Mouse (Mus musculus): ENCODE results near the gene Gm10563. TPM values are rescaled to one million over a fixed set of nuclear protein-coding genes. Genes with fewer than 3 reads are reported as not detected.

The Gm10563 gene
- polyA plus RNA-seq, 1 experiment from 2014 or later = not detected

DNA sequence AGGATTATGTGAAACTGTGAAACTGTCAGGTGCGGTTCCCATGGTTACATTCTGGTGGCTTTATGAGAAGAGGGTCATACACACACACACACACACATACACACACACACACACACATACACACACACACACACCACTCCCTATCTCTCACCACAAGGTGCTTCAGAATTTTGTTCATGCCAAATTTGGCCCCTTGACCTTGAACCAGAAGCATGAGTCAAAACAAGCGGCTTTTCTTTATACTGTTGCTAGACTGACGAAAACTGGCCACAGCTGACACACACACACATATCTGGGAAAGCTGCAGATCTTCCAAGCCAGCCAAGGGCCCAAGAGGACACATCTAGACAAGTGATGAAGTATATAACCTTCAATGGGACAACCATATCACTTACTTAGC, 49.4 kb downstream of the Gm10563 start:
- Histone ChIP-seq H3K9me3 (ENCODE audit: control insufficient read depth, low read length) (no peaks in the 10 kb centered on the region), H3K27me3 (replicated peaks; ENCODE audit: control insufficient read depth, insufficient read depth, low read length) (no peaks in the 10 kb centered on the region), H3K27ac (replicated peaks; ENCODE audit: low read depth, low read length) (no peak overlapping the region), H3K4me1 (ENCODE audit: control insufficient read depth, insufficient read depth, low read length) (0 out of 2 replicates have a peak, but pooled peaks cover 4% of the 10 kb centered on the region), H3K36me3 (ENCODE audit: control insufficient read depth, insufficient read depth, low read length) (0 out of 2 replicates have a peak, but pooled peaks cover 4% of the 10 kb centered on the region), H3K4me3 (ENCODE audit: low read depth, low read length) (no peak overlapping the region), H3K9ac (ENCODE audit: low read depth, low read length) (no peak overlapping the region), H3K4me2 (ENCODE audit: low read depth, low read length) (no peak overlapping the region)
- ATAC-seq (ENCODE audit: low read depth) (no peak), DNase-seq (ENCODE audit: low spot score) (no peak)
- 77% methylated on average over 3 of the region's 3 CpGs for WGBS

DNA sequence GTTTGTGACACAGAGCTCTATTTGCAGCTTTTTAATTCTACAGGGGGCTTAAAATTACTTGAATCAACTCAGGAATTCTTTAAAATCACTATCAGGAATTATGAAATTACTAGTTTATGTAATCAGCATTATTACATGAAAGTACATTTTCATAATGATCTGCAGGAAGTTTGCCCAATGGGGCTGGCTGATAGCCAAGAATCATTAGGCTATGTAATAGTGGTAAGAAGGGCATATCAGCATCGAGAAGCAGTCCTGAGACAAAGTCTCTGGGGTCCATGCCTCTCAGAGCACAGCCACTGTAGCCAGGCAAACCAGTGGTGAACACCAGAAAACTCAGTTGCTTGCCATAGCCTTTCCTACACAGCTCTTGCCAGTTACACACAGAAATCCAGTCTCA, 51.4 kb downstream of the Gm10563 start:
- Histone ChIP-seq H3K4me3 (ENCODE audit: low read depth, low read length) (no peak overlapping the region), H3K9me3 (ENCODE audit: control insufficient read depth, low read length) (no peaks in the 10 kb centered on the region), H3K36me3 (ENCODE audit: control insufficient read depth, insufficient read depth, low read length) (peaks cover 23% of the 10 kb centered on the region), H3K27me3 (replicated peaks; ENCODE audit: control insufficient read depth, insufficient read depth, low read length) (no peaks in the 10 kb centered on the region), H3K4me2 (ENCODE audit: low read depth, low read length) (no peak overlapping the region), H3K4me1 (ENCODE audit: control insufficient read depth, insufficient read depth, low read length) (no peaks in the 10 kb centered on the region), H3K9ac (ENCODE audit: low read depth, low read length) (no peak overlapping the region), H3K27ac (replicated peaks; ENCODE audit: low read depth, low read length) (no peak overlapping the region)
- no peak for ATAC-seq (ENCODE audit: low read depth)
- 40% methylated on average over 1 of the region's 1 CpGs for WGBS
- DNase-seq (ENCODE audit: low spot score) = no peak

DNA sequence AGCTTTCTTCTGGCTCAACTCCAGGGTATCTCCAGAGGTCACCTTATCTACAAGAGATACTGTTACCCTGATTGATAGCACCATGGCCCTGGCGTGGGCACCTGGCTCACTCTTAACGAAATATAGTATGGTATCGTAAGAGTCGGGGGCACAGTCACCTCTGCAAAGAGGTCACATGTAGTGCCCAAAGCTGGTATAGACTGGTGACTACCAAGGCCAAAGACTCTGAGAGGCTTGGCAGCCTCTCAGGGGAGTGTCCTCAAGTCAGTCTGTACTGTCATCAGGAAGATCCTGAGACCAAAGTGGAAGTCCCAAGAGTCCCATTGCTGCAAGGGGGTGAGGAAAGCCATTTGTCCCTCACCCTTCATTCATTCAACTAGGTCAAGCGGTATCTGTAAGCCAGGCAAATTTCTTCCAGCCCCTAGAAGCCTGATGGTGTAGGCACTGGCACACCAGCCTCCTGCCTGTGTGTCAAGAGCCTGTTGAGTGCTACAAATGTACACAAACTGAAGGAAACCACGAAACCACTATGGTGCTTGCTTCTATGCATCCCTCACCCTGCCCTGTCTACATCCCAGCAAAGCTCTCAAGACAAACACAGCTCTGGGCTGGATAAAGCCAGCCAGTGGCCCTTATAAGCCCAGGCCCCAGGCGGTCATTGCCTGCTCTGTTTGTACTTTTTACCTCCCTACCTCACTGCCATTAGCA, 54.0 kb downstream of the Gm10563 start:
- H3K27me3 ChIP-seq (replicated peaks; ENCODE audit: control insufficient read depth, insufficient read depth, low read length) = no peaks in the 10 kb centered on the region
- H3K4me3 ChIP-seq (ENCODE audit: low read depth, low read length) = no peak overlapping the region
- H3K4me1 ChIP-seq (ENCODE audit: control insufficient read depth, insufficient read depth, low read length) = no peaks in the 10 kb centered on the region
- H3K36me3 ChIP-seq (ENCODE audit: control insufficient read depth, insufficient read depth, low read length) = peaks cover 49% of the 10 kb centered on the region
- 83% methylated on average over 7 of the region's 7 CpGs for whole genome bisulfite sequencing
- no peaks in the 10 kb centered on the region for H3K9me3 ChIP-seq (ENCODE audit: control insufficient read depth, low read length)
- H3K27ac ChIP-seq (replicated peaks; ENCODE audit: low read depth, low read length) = no peak overlapping the region
- DNase-seq (ENCODE audit: low spot score) (no peak), ATAC-seq (ENCODE audit: low read depth) (no peak)
- H3K4me2 ChIP-seq (ENCODE audit: low read depth, low read length) = no peak overlapping the region
- no peak overlapping the region for H3K9ac ChIP-seq (ENCODE audit: low read depth, low read length)

DNA sequence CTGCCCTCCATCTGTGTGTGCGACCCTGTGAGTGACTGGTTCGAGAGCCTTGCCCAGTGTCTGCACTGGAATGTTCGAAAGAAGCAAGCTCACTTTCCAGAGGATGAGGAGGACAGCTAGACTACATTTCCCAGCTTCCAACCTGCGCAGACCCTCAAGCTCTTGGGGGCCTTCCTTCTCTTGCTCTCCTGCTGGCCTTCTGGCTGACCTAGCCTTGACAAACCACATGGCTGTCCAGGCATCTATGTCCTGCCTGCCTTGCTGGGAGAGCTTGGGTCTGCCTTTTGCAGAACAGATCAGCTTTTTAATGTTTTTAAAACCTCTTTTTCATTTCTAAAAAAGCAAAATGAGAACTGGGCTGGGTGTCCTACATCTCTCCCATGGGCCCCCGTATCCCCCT, 55.9 kb downstream of the Gm10563 start:
- ATAC-seq (ENCODE audit: low read depth) (no peak), DNase-seq (ENCODE audit: low spot score) (no peak)
- H3K36me3 ChIP-seq (ENCODE audit: control insufficient read depth, insufficient read depth, low read length) = peaks cover 67% of the 10 kb centered on the region
- no peak overlapping the region for H3K4me2 ChIP-seq (ENCODE audit: low read depth, low read length)
- no peaks in the 10 kb centered on the region for H3K9me3 ChIP-seq (ENCODE audit: control insufficient read depth, low read length)
- 97% methylated on average over 5 of the region's 5 CpGs for WGBS
- H3K27ac ChIP-seq (replicated peaks; ENCODE audit: low read depth, low read length) = no peak overlapping the region
- H3K27me3 ChIP-seq (replicated peaks; ENCODE audit: control insufficient read depth, insufficient read depth, low read length) = no peaks in the 10 kb centered on the region
- no peak overlapping the region for H3K4me3 ChIP-seq (ENCODE audit: low read depth, low read length)
- no peaks in the 10 kb centered on the region for H3K4me1 ChIP-seq (ENCODE audit: control insufficient read depth, insufficient read depth, low read length)
- H3K9ac ChIP-seq (ENCODE audit: low read depth, low read length) = no peak overlapping the region

DNA sequence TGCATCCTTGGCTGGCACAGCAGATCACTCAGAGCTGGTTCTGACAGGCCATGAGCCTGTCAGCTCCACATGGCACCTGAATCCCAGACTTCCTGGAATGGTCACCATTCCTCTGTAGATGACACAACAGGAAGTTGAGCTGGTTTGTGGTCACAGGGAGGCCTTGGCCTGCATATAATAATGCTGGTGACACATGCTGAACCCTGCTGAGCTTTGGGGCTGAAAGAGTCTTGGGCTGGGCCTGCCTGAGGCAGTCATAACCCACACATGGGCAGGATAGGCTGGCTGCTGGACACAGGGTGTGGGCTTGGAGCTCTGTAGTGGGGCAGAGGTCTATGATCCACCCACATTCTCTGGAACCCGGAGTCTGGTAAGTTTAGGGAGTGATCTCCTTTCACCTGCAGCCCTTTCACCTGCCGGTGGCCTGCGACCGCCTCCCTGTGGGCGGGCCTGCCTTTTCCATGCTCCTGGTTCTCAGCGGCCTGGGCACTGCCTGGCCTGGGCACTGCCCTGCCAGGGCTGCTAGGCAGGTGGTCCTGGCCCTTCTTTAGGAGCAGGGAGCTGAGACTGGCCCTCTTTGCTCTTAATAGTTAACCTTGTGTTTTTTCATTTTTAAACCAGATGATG, 62.8 kb downstream of the Gm10563 start:
- peaks cover 75% of the 10 kb centered on the region for H3K36me3 ChIP-seq (ENCODE audit: control insufficient read depth, insufficient read depth, low read length)

DNA sequence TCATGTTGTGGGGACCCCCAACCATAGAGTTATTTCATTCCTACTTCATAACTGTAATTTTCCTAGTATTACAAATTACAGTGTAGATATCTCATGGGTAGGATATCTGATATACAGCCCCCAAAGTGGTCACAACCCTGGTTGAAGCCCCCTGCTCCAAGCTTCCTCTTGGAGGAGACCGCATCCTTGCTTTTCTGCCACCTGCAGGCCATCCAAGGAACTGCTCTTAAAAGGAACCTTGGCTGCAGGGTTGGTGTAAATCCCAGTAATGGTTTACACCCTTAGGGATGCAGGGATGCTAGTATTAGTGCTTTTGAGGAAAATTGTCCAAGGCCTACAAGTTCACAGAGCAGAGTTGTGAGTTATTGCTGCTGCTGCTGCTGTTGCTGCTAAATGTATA, 64.8 kb downstream of the Gm10563 start:
- H3K27ac ChIP-seq (replicated peaks; ENCODE audit: low read depth, low read length) = no peak overlapping the region
- ATAC-seq (ENCODE audit: low read depth) = no peak
- H3K4me3 ChIP-seq (ENCODE audit: low read depth, low read length) = no peak overlapping the region
- no peak for DNase-seq (ENCODE audit: low spot score)
- no peaks in the 10 kb centered on the region for H3K9me3 ChIP-seq (ENCODE audit: control insufficient read depth, low read length)
- H3K4me1 ChIP-seq (ENCODE audit: control insufficient read depth, insufficient read depth, low read length) = no peaks in the 10 kb centered on the region
- peaks cover 63% of the 10 kb centered on the region for H3K36me3 ChIP-seq (ENCODE audit: control insufficient read depth, insufficient read depth, low read length)
- no peak overlapping the region for H3K4me2 ChIP-seq (ENCODE audit: low read depth, low read length)
- H3K9ac ChIP-seq (ENCODE audit: low read depth, low read length) = no peak overlapping the region
- H3K27me3 ChIP-seq (replicated peaks; ENCODE audit: control insufficient read depth, insufficient read depth, low read length) = no peaks in the 10 kb centered on the region
- 22% methylated on average over 1 of the region's 1 CpGs for WGBS

More for the DNA sequence above, 62.8 kb downstream of the Gm10563 start:
- no peak overlapping the region for H3K4me2 ChIP-seq (ENCODE audit: low read depth, low read length)
- no peaks in the 10 kb centered on the region for H3K4me1 ChIP-seq (ENCODE audit: control insufficient read depth, insufficient read depth, low read length)
- H3K9ac ChIP-seq (ENCODE audit: low read depth, low read length) = no peak overlapping the region
- H3K4me3 ChIP-seq (ENCODE audit: low read depth, low read length) = no peak overlapping the region
- WGBS = 90% methylated on average over 6 of the region's 6 CpGs
- H3K27me3 ChIP-seq (replicated peaks; ENCODE audit: control insufficient read depth, insufficient read depth, low read length) = no peaks in the 10 kb centered on the region
- H3K9me3 ChIP-seq (ENCODE audit: control insufficient read depth, low read length) = no peaks in the 10 kb centered on the region
- DNase-seq (ENCODE audit: low spot score) = no peak
- ATAC-seq (ENCODE audit: low read depth) = no peak
- H3K27ac ChIP-seq (replicated peaks; ENCODE audit: low read depth, low read length) = no peak overlapping the region

DNA sequence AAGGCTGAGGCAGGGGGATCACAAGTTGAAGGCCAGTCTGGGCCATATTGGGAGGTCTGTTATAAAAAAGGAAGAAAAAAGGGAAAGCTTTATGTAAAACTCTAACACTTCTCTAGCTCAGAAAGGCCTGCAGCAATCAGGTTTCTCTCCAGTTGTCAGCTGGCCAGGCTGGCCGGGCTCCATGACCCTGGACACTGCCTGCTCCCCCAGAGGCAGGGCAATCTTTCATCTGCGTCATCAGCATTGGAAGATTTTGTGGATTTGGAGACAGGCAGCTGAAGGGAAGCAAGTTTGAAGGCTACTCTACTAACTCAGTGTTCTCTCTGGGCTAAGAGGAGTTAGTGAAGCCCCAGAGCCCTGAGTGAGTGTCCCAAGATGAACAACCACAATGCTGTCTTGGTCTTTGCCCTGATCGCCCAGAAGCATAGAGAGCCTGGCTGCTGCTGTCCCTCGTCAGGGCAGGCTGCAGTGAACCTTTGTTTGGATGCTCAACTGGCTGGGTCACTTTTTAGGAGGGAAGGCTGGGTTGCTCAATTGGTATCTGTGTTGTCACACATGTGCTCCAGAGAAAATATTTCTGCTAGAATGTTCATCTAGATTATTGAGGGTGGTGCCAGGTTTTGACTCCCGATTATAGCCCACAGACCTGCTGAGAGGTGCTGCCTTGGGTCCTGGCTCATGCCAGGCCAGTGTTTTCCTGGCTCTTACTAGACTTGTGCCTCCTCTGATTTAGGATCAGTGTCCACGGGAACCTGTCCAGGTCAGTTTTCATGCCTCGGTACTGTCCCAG, 66.7 kb downstream of the Gm10563 start:
- H3K27ac ChIP-seq (replicated peaks; ENCODE audit: low read depth, low read length) = no peak overlapping the region
- H3K4me1 ChIP-seq (ENCODE audit: control insufficient read depth, insufficient read depth, low read length) = no peaks in the 10 kb centered on the region
- no peaks in the 10 kb centered on the region for H3K27me3 ChIP-seq (replicated peaks; ENCODE audit: control insufficient read depth, insufficient read depth, low read length)
- no peak overlapping the region for H3K9ac ChIP-seq (ENCODE audit: low read depth, low read length)
- H3K36me3 ChIP-seq (ENCODE audit: control insufficient read depth, insufficient read depth, low read length) = peaks cover 44% of the 10 kb centered on the region
- 82% methylated on average over 7 of the region's 7 CpGs for WGBS
- H3K4me3 ChIP-seq (ENCODE audit: low read depth, low read length) = no peak overlapping the region
- ATAC-seq (ENCODE audit: low read depth) = no peak
- no peak overlapping the region for H3K4me2 ChIP-seq (ENCODE audit: low read depth, low read length)
- DNase-seq (ENCODE audit: low spot score) = no peak
- no peaks in the 10 kb centered on the region for H3K9me3 ChIP-seq (ENCODE audit: control insufficient read depth, low read length)

DNA sequence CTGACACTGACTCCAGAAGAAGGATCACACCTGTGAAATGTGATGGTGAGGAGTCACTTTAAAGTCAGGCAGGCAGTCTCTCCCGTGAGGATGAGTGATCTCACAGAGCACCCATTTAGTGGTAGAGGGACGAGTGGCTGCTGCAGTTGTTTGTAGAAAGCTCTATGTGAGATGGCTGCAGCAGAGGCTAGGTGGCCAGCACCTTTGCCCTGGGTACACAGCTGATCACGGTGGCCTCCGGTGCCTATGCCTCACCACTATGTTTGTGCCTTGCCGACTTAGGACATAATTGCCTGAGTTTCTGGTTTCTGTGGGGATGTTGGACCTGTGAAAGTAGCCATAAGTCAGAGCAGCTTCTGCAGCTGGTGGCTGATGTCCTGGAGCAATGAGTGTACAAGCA, 67.5 kb downstream of the Gm10563 start:
- Histone ChIP-seq H3K9me3 (ENCODE audit: control insufficient read depth, low read length) (no peaks in the 10 kb centered on the region), H3K4me1 (ENCODE audit: control insufficient read depth, insufficient read depth, low read length) (no peaks in the 10 kb centered on the region), H3K27me3 (replicated peaks; ENCODE audit: control insufficient read depth, insufficient read depth, low read length) (no peaks in the 10 kb centered on the region), H3K4me3 (ENCODE audit: low read depth, low read length) (no peak overlapping the region), H3K4me2 (ENCODE audit: low read depth, low read length) (no peak overlapping the region), H3K36me3 (ENCODE audit: control insufficient read depth, insufficient read depth, low read length) (peaks cover 43% of the 10 kb centered on the region), H3K27ac (replicated peaks; ENCODE audit: low read depth, low read length) (no peak overlapping the region), H3K9ac (ENCODE audit: low read depth, low read length) (no peak overlapping the region)
- ATAC-seq (ENCODE audit: low read depth) (no peak), DNase-seq (ENCODE audit: low spot score) (no peak)
- WGBS = 88% methylated on average over 5 of the region's 5 CpGs
